Mouse (Mus musculus): ENCODE measurements around the gene Gramd4.

- no peak for TF ChIP-seq MYC (IDR thresholded peaks at IDR 0.05; ENCODE audit: low read depth, low read length)
- TF ChIP-seq CTCF (conservative IDR thresholded peaks at IDR 0.05 in 1 of 2, IDR thresholded peaks at IDR 0.05 in 1 of 2; ENCODE audit: low read depth in 2 of 2, low read length in 2 of 2) = no peak
- TF ChIP-seq ZC3H11A (IDR thresholded peaks at IDR 0.05; ENCODE audit: low read depth, low read length) = no peak
- no peak for TF ChIP-seq POLR2A (IDR thresholded peaks at IDR 0.05; ENCODE audit: low read depth, low read length)
- TF ChIP-seq PAX5 (IDR thresholded peaks at IDR 0.05; ENCODE audit: low read length) = no peak
- no peak for TF ChIP-seq EP300 (IDR thresholded peaks at IDR 0.05; ENCODE audit: low read length)
- no peak for TF ChIP-seq JUND (conservative IDR thresholded peaks at IDR 0.05; ENCODE audit: low read depth, low read length)
- no peak for TF ChIP-seq HCFC1 (IDR thresholded peaks at IDR 0.05; ENCODE audit: low read depth, low read length)
- TF ChIP-seq SMC3 (IDR thresholded peaks at IDR 0.05; ENCODE audit: low read depth, low read length) = no peak
- no peak for TF ChIP-seq POLR2AphosphoS2 (IDR thresholded peaks at IDR 0.05; ENCODE audit: low read depth, low read length)
- no peak for TF ChIP-seq TCF12 (IDR thresholded peaks at IDR 0.05; ENCODE audit: low read depth, low read length)
- TF ChIP-seq GABPA (IDR thresholded peaks at IDR 0.05; ENCODE audit: insufficient replicate concordance, low read depth, low read length) = no peak
These were observed 103.4 kb downstream of the Gramd4 start for GRCm38 (mm10) chr15:86160906-86161305.
